Mouse (Mus musculus) T-helper 2 cell (primary cell): ENCODE results near the gene Rars2.

Source experiments
- in situ Hi-C: fragments of 300-600 bp; cut with MboI, MseI; formaldehyde crosslinking; loops from one replicate; pipeline ENCODE4 v1.15.1; 2025; ENCODE audit warnings: high pct_unique_total_duplicates

The Rars2 gene

GRCm38 (mm10) chr4:34639745-34640364 lies 25.1 kb downstream of the Rars2 start:
- in situ Hi-C loops = no loop called here

DNA sequence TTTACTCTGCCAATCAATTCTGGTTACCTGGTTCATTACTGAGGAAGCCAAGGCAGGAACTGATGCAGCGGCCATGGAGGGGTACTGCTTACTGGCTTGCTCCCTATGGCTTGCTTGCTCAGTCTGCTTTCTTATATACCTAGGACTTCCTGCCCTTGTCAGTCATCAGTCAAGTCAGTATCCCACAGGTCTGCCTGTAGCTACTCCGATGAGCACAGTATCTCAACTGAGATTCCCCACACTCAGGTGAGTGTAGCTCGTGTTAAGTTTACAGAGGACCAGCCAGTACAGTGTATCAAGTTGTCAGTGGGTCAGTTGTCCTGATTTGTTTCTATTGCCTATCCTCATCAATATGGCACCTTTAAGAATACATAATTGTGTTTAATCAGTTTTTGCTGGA lies 26.0 kb downstream of the Rars2 start:
- in situ Hi-C loops = no loop called here

DNA sequence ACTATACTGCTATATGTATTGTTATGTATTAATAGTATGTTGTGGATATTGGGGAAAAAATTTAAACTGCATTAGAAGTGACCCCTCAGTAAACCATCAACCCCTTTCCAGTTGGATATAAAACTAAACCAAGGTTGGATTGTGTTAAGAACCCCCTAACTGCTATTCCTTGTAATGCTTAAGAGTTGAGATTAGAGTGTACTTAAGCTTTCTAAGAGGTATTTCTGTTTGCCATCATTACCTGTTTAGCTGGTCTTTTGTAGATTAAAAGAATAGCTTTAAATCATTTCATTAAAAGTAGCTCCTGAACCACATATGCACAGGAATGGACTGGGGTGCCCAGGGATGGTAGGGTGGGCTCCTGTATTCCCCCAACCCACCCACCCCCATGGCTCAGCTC lies 30.0 kb downstream of the Rars2 start:
- in situ Hi-C loops = no loop called here

- in situ Hi-C loops = loop anchor here (10.0 kb wide), 1 partner anchor 218 kb away; no protein-coding TSS in a partner anchor
Observed at GRCm38 (mm10) chr4:34653179-34653578, 38.4 kb downstream of the Rars2 start.

GRCm38 (mm10) chr4:34656101-34656500 lies 41.3 kb downstream of the Rars2 start:
- in situ Hi-C loops = loop anchor here (10.0 kb wide), 1 partner anchor 221 kb away; no protein-coding TSS in a partner anchor

DNA sequence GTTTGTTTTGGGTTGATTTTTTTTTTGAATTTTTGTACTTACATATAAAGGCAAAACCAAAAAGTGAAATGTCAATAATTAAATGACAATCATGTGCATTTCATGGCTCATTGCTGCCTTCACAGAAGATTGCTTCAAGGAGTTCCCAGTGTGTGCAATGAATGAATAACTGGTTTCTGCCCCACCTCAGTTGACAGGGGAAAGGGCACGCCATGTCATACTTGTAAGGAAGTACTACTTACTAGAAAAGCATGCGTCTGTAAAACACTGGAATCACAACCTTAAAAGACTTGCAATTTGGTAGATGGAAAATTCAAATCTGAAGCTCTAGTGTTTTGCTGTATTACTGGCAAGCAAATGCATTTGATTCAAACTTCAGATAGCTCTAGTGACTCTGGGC lies 44.3 kb downstream of the Rars2 start:
- in situ Hi-C loops = loop anchor here (10.0 kb wide), 1 partner anchor 224 kb away; no protein-coding TSS in a partner anchor

- in situ Hi-C loops = no loop called here
Observed at GRCm38 (mm10) chr4:34661514-34661913, 46.8 kb downstream of the Rars2 start.

- in situ Hi-C loops = no loop called here
Observed at GRCm38 (mm10) chr4:34661927-34662326, 47.2 kb downstream of the Rars2 start.

DNA sequence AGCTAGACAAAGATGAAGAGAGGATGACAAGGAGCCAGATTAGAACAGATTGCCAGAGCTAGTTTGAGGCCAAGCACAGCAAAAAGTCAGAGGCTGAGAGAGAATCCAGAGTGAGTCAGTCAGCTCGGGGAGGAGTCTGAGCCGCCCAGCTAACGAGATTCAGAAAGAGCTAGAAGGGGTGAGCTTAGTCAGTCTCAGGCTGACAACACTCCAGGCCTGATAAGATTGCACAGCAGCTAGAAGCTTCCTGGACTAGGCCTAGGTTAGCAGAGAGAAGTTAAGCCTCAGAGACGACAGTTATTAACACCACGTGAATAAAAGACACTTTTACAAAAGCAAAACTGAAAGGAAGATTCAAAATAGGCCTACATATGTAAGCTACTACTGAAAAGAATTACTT lies 53.2 kb downstream of the Rars2 start:
- in situ Hi-C loops = no loop called here

DNA sequence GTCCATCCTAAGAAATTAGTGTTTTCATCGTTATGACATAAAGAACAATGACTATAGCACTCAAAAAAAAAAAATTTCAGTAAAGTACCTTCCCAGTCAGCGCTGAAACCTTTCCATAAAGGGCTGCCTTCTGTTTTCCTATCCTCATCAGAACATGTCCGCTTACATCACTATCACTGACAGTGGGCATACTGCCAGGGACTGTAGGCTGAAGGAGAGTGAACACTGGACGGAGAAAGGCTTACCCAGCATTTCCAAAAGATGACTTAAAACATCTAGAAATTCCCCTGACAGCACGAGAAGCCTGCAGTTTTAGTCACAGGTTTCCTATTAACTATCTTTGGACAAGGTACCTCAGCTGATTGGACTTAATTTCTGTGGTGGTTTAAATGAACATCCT lies 59.0 kb downstream of the Rars2 start:
- in situ Hi-C loops = no loop called here

DNA sequence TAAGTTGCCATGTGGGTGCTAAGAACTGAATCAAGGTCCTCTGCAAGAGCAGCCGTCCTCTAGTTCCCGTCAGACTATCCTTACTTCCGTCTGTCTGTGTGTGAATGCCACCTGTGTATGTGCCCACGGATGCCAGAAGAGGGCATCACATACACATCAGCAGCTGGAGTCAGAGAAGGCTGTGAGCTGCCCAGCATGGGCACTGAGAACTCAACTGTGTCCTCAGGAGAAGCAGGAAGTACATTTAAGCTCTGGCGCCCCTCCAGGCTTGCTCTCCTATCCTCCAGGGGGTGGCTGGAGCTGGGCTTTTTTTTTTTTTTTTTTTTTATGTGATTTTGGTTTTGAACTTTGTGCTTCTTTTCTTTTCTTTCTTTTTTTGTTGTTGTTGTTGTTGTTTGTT lies 65.8 kb downstream of the Rars2 start:
- in situ Hi-C loops = no loop called here

DNA sequence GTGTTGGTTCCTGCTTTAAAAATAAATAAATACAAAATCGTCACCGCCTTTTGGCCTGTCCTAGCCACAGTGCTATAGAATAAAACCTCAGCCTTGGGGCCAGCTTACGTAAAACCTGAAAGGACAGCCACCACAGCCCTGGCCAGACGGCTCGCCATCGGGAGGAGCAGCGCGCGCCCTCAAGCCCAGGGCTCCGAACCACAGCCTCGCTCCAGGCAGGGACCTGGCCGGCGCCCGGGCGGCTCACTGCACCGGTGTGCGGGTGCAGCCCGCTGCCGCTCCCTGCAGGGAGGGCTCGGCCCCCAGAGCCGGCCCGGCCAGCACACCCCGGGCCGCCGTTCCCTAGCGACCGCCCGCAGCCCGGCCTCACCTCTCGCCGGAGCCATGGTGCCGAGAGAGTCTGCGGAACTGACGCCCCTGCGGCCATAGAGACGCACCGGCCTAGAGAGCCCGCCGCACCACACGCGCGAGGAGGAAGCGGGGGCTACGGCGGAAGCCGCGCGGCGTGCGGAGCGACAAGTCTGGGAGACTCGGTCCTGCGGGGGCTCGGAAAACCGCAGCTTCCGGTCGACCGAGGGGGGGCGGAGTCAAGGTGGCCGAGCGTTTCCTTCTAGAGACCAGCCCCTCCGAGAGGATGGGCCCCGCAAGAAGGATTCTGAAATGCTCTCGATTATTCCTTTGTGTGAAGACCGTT lies 72.3 kb downstream of the Rars2 start, which contains the start of gene Slc35a1:
Slc35a1 (minus strand) TSS at position 565 of the 694 bp plus-strand sequence.
- in situ Hi-C loops = no loop called here

DNA sequence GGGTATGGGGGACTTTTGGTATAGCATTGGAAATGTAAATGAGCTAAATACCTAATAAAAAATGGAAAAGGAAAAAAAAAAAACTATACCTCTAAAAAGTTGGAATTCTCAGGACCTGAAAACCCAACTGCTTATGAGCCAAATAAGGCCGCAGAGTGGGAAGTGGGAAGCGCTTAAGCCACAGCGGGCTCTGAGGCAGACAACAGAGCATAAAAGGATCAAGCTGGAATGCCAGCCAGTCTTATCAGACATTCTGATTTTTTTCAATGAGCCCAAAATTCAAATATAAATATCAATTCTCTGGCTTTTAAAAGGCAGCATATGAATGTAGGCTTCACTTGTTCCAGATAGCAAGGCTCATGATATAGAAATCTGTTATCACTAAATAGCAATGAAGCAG lies 73.3 kb downstream of the Rars2 start:
- in situ Hi-C loops = no loop called here

- in situ Hi-C loops = no loop called here
Observed at GRCm38 (mm10) chr4:34701528-34701927, 86.8 kb downstream of the Rars2 start.

- in situ Hi-C loops = no loop called here
Observed at GRCm38 (mm10) chr4:34702231-34702630, 87.5 kb downstream of the Rars2 start.

- in situ Hi-C loops = no loop called here
Observed at GRCm38 (mm10) chr4:34703029-34703428, 88.3 kb downstream of the Rars2 start.

DNA sequence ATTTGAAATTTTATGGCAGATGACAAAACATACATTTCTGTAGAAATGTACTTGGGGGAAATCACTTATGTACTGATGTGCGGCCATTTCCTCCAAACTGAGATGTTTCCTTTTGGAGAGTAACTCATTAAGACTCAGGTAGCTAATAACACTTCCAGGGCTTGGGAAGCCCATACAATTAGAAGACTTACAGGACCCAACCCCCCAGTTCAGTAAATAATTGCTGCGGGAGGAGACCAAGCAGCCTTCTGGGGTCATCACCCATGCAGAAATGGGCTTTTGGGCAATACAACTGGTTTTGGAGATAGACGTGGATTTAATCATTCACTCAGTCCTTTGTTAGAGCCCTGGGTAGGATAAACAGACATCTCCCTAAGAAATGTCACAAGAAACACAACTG lies 92.5 kb downstream of the Rars2 start:
- in situ Hi-C loops = no loop called here

DNA sequence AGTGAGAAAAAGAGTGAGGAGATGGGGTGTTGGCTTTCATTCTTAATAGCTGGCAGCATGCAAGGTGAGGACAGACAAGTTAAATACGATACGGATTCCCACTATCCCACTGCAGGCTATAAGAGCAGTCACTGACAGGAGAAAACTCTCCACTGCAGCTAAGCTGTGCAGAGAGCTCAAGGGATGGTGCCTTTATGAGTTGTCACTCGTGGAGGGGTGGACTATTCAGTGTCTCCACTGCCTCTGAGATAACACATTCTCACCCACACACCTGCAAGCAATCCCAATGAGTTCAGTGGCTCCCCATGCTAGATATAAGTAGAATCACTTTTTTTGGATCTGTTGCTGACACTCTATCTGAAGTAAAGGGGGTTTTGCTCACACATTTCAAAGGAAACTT lies 93.4 kb downstream of the Rars2 start:
- in situ Hi-C loops = no loop called here
